Mouse (Mus musculus): Measurements from ENCODE around the gene Lbx1. TPM values are rescaled to one million over a fixed set of nuclear protein-coding genes. Genes with fewer than 3 reads are reported as not detected.
A peak's percentile ranks its signal among the peaks of the same experiment; 100 is the strongest.

The Lbx1 gene
- polyA plus RNA-seq, 1 experiment from 2014 or later, result 11.8 TPM

- ATAC-seq (ENCODE audit: low FRiP score), result peak; percentile 34; the same call in 1 of the 2 replicates
- H3K9ac ChIP-seq, result peak overlapping the region; percentile 35; the same call in 1 of the 2 replicates
- peak overlapping the region; percentile 33 for H3K4me2 ChIP-seq
- H3K4me1 ChIP-seq (replicated peaks), result peaks cover 71% of the 10 kb centered on the region
- peak overlapping the region; percentile 75 for H3K27ac ChIP-seq
- H3K9me3 ChIP-seq, result no peaks in the 10 kb centered on the region
- H3K27me3 ChIP-seq, result peaks cover 93% of the 10 kb centered on the region
- 1% methylated on average over 12 of the region's 12 CpGs for WGBS
- H3K4me3 ChIP-seq, result no peak overlapping the region
- H3K36me3 ChIP-seq, result no peaks in the 10 kb centered on the region
These were observed 10.5 kb downstream of the Lbx1 start for GRCm38 (mm10) chr19:45225130-45225529.

- 1% methylated on average over 6 of the region's 6 CpGs for WGBS
- Histone ChIP-seq H3K27me3 (peaks cover 91% of the 10 kb centered on the region), H3K4me3 (no peak overlapping the region; the same call in none of the 2 replicates), H3K9me3 (no peaks in the 10 kb centered on the region), H3K27ac (peak overlapping the region; percentile 69), H3K9ac (peak overlapping the region; percentile 24; the same call in 1 of the 2 replicates), H3K4me1 (replicated peaks) (peaks cover 62% of the 10 kb centered on the region), H3K4me2 (peak overlapping the region; percentile 43), H3K36me3 (no peaks in the 10 kb centered on the region)
- ATAC-seq (ENCODE audit: low FRiP score), result no peak
These were observed 11.4 kb downstream of the Lbx1 start for GRCm38 (mm10) chr19:45224286-45224559.

GRCm38 (mm10) chr19:45223413-45224285, 12.0 kb downstream of the Lbx1 start:
- no peak for ATAC-seq (ENCODE audit: low FRiP score)
- Histone ChIP-seq H3K9me3 (no peaks in the 10 kb centered on the region), H3K27ac (peak overlapping the region; percentile 69), H3K4me3 (no peak overlapping the region; the same call in none of the 2 replicates), H3K36me3 (no peaks in the 10 kb centered on the region), H3K9ac (peak overlapping the region; percentile 24; the same call in 1 of the 2 replicates), H3K4me2 (peak overlapping the region; percentile 43), H3K4me1 (replicated peaks) (peaks cover 56% of the 10 kb centered on the region), H3K27me3 (peaks cover 91% of the 10 kb centered on the region)
- WGBS, result 2% methylated on average over 49 of the region's 49 CpGs

DNA sequence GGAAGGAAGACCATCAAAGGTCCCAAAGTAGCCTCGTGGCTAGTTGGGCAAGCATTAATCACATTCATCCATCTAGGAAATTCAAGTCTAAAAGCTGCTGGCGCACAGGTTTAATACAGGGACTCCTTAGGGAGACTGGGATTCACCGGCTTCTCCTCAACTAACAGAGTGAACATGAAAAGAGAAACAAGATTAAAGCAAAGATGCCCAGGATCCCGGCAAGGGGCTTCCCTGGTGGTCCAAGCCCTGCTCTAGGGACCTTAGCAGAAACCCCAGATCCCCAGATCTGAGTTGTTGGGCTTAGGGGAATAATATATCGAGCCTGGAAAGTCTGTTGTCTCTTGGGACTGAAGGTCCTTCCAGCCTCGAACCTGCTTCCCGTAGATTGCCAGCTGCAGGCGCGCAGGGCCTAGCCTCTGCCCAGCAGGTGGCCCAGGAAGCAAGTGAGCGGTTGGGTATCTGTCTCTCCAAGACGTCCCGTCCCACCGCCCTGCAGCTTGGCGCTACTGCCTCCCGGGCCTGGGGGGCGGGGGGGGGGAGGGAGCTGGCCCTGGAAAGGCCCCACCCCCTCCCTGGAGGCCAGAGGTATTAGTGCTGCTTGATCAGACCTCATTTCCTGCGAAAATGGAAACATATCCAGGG, 13.3 kb downstream of the Lbx1 start:
- 2% methylated on average over 17 of the region's 17 CpGs for WGBS
- no peak for ATAC-seq (ENCODE audit: low FRiP score)
- no peak overlapping the region for H3K4me3 ChIP-seq

GRCm38 (mm10) chr19:45221458-45221783, 14.2 kb downstream of the Lbx1 start:
- Histone ChIP-seq H3K4me1 (replicated peaks) (peaks cover 37% of the 10 kb centered on the region), H3K4me3 (peak overlapping the region; percentile 27)
- 2% methylated on average over 9 of the region's 9 CpGs for WGBS

More for the DNA sequence above, 13.3 kb downstream of the Lbx1 start:
- Histone ChIP-seq H3K4me2 (no peak overlapping the region), H3K4me1 (replicated peaks) (peaks cover 43% of the 10 kb centered on the region), H3K36me3 (no peaks in the 10 kb centered on the region), H3K9me3 (no peaks in the 10 kb centered on the region), H3K9ac (no peak overlapping the region), H3K27me3 (peaks cover 89% of the 10 kb centered on the region), H3K27ac (no peak overlapping the region)

GRCm38 (mm10) chr19:45220593-45221457, 14.8 kb downstream of the Lbx1 start:
- H3K9me3 ChIP-seq, result no peaks in the 10 kb centered on the region
- WGBS, result 1% methylated on average over 29 of the region's 29 CpGs
- peak overlapping the region; percentile 40; the same call in 1 of the 2 replicates for H3K27ac ChIP-seq

More at GRCm38 (mm10) chr19:45221458-45221783, 14.2 kb downstream of the Lbx1 start:
- H3K27me3 ChIP-seq, result peaks cover 80% of the 10 kb centered on the region
- H3K9me3 ChIP-seq, result no peaks in the 10 kb centered on the region
- peak overlapping the region; percentile 59 for H3K4me2 ChIP-seq
- H3K27ac ChIP-seq, result no peak overlapping the region
- 0 out of 2 replicates have a peak, but pooled peaks have one; percentile 8 for ATAC-seq (ENCODE audit: low FRiP score)
- H3K36me3 ChIP-seq, result no peaks in the 10 kb centered on the region
- peak overlapping the region; percentile 62; the same call in 1 of the 2 replicates for H3K9ac ChIP-seq

DNA sequence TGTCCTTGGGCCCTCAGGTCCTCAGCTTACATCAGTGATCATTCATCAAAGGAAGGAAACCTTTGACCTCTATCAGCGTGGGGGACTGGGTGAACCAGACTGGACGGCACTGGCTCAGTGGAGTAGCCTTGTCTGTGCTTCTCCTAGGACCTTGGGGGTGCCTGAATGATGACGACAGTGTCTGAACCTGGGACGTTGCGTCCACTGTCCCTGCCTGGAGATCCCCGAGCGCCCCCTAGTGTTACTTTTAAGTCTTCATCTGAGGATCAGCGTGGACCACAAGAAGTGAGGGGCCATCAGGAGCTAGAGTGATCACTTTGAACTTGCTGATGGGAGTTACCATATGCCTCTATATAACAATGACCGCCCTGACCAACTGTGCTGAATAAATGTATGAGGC, 19.4 kb downstream of the Lbx1 start:
- H3K27me3 ChIP-seq, result peaks cover 36% of the 10 kb centered on the region
- H3K4me2 ChIP-seq, result no peak overlapping the region
- no peak overlapping the region for H3K9ac ChIP-seq
- no peak for ATAC-seq (ENCODE audit: low FRiP score)
- H3K36me3 ChIP-seq, result no peaks in the 10 kb centered on the region
- no peak overlapping the region for H3K27ac ChIP-seq
- WGBS, result 1% methylated on average over 9 of the region's 9 CpGs
- no peak overlapping the region for H3K4me3 ChIP-seq
- H3K9me3 ChIP-seq, result no peaks in the 10 kb centered on the region
- H3K4me1 ChIP-seq (replicated peaks), result peaks cover 6% of the 10 kb centered on the region

More at GRCm38 (mm10) chr19:45220593-45221457, 14.8 kb downstream of the Lbx1 start:
- H3K27me3 ChIP-seq, result peaks cover 74% of the 10 kb centered on the region
- ATAC-seq (ENCODE audit: low FRiP score), result peak; percentile 67
- H3K4me1 ChIP-seq (replicated peaks), result peaks cover 32% of the 10 kb centered on the region
- peak overlapping the region; percentile 59 for H3K4me2 ChIP-seq
- H3K36me3 ChIP-seq, result no peaks in the 10 kb centered on the region
- H3K9ac ChIP-seq, result peak overlapping the region; percentile 62; the same call in 1 of the 2 replicates
- peak overlapping the region; percentile 27 for H3K4me3 ChIP-seq

- no peak for ATAC-seq (ENCODE audit: low FRiP score)
- Histone ChIP-seq H3K36me3 (no peaks in the 10 kb centered on the region), H3K9me3 (no peaks in the 10 kb centered on the region), H3K27me3 (peaks cover 35% of the 10 kb centered on the region), H3K4me3 (no peak overlapping the region), H3K27ac (no peak overlapping the region), H3K9ac (no peak overlapping the region), H3K4me1 (replicated peaks) (no peaks in the 10 kb centered on the region), H3K4me2 (no peak overlapping the region)
- 73% methylated on average over 4 of the region's 4 CpGs for WGBS
These were observed 20.2 kb downstream of the Lbx1 start for GRCm38 (mm10) chr19:45215431-45215830.

- Histone ChIP-seq H3K36me3 (no peaks in the 10 kb centered on the region), H3K4me2 (no peak overlapping the region), H3K4me1 (replicated peaks) (0 out of 2 replicates have a peak, but pooled peaks cover 3% of the 10 kb centered on the region), H3K9ac (no peak overlapping the region), H3K9me3 (no peaks in the 10 kb centered on the region), H3K27me3 (peaks cover 51% of the 10 kb centered on the region), H3K27ac (no peak overlapping the region), H3K4me3 (no peak overlapping the region)
- ATAC-seq (ENCODE audit: low FRiP score), result no peak
- WGBS, result 87% methylated on average over 14 of the region's 14 CpGs
These were observed 25.7 kb downstream of the Lbx1 start for GRCm38 (mm10) chr19:45209776-45210422.

DNA sequence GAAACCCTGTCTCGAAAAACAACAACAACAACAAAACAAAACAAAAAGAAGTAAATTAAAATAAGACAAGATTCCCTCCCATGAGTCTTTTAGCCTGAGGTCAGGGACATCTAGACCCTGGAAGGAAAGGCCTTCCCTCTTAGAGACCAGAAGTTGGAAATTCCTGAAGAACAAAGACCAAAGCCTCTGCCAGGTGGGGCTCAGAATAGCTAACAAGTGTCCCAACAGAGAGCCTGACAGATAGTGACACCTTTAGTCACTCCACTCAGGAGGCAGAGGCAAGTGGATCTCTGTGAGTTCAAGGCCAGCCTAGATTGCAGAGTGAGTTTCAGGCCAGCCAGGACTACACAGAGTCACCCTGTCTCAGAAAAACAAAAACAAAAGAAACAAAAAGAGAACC, 26.4 kb downstream of the Lbx1 start:
- no peak overlapping the region for H3K27ac ChIP-seq
- H3K9ac ChIP-seq, result no peak overlapping the region
- 81% methylated on average over 1 of the region's 1 CpGs for whole genome bisulfite sequencing
- no peak for ATAC-seq (ENCODE audit: low FRiP score)
- H3K27me3 ChIP-seq, result peaks cover 51% of the 10 kb centered on the region
- no peak overlapping the region for H3K4me2 ChIP-seq
- H3K36me3 ChIP-seq, result no peaks in the 10 kb centered on the region
- no peaks in the 10 kb centered on the region for H3K9me3 ChIP-seq
- no peak overlapping the region for H3K4me3 ChIP-seq
- H3K4me1 ChIP-seq (replicated peaks), result 0 out of 2 replicates have a peak, but pooled peaks cover 3% of the 10 kb centered on the region

DNA sequence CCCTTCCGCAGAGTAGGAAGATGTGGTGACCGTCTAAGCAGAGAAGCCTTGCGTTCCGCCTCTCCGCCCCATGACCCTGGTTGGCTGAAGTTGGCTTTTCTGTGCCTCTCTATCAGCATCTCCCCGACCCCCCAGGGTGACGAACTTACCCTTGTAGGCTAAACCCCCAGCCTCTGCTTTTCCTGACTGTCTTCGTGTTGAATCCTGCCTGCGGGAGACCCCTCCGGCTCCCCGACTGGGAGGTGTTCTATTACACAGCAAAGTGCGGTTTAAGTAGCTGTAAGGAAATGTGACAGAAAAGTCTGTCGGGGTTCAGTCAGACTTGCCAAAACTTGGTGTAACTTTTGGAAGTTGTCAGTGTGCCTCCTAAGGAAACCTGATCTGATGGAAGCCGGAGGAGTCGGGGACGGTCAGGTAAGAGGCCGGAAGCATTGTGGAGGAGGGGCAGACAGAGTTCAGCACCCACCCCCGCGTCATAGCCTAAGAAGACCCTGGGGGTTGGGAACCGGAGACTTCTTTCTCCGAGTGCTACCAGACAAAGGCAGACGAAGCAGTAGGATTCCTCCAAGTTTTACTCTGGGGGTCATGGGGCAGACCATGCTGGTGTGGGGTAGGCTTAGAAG, 27.1 kb downstream of the Lbx1 start:
- peaks cover 51% of the 10 kb centered on the region for H3K27me3 ChIP-seq
- no peaks in the 10 kb centered on the region for H3K36me3 ChIP-seq
- H3K4me1 ChIP-seq (replicated peaks), result 0 out of 2 replicates have a peak, but pooled peaks cover 3% of the 10 kb centered on the region
- no peak overlapping the region; the same call in 1 of the 2 replicates for H3K4me3 ChIP-seq
- no peak overlapping the region for H3K27ac ChIP-seq
- ATAC-seq (ENCODE audit: low FRiP score), result no peak
- H3K9me3 ChIP-seq, result no peaks in the 10 kb centered on the region
- peak overlapping the region; percentile 23; the same call in 1 of the 2 replicates for H3K4me2 ChIP-seq
- 21% methylated on average over 22 of the region's 22 CpGs for WGBS
- H3K9ac ChIP-seq, result no peak overlapping the region

All from hindbrain, embryonic 13.5 days (tissue).